Mouse (Mus musculus): ENCODE results near the gene Rad23a. TPM values are rescaled to one million over a fixed set of nuclear protein-coding genes. Genes with fewer than 3 reads are reported as not detected.
"Not testable (repeated sequence)": the region's sequence is repeated elsewhere in the genome, so short reads cannot be mapped to it uniquely, and the experiment has no call there.

The Rad23a gene
- total RNA-seq, 2 experiments from 2014 or later: 90.9 to 91.8 TPM

DNA sequence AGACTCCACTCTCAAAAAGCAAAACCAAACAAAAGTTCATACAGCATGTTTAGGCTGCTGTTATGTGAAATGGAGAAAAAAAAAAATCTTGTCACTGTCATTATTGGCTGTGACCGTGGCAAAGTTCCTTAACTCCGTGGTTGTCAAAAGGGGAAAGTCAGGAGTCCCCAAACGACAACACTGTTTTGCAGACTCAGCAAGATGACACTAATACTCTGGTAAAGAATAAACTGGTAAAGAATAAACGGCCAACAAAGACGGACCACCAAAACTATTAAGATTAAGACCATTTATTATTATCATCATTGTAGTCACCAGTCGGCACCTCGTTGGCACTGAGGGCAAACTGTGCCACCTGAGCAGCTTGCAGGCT is 604 bp downstream of the Rad23a start:
- no peak for DNase-seq

DNA sequence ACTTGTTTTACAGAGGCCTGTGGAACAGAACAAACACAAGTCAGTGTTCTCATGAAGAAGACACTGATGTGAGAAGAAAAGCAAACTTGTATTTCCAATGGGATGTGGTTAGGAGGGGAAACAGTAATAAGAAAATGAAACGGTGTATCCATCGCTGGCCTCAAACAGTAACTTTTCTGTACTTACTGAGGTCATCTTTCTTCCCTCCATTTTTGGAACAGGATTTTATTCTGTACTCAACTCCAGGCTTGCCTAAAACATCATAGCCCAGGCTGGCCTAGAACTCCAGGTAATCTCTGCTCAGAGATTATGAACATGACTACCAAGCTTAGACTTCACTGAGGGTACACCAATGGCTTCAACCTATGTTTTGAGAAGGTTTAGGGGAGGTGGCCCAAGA is 1.1 kb downstream of the Rad23a start:
- DNase-seq: no peak

DNA sequence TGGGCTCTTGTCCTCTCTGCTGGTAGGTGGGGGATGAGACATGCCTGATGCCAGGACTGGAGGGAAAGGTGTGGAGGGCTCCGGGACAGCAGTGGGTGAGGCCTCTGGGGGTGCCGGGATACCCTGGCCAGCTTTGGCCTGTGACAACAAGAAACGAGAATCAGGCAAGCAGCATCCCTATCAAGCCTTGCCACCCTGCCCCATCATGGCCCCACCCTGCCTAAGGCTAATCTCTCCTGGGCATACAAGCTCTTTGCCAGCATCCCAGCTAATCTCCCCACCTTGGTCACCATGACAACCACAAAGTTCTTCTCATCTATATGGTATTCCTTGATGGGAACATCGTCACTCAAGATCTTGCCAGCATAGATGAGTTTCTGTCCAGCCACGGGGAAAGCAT is 2.0 kb downstream of the Rad23a start:
- DNase-seq: no peak

DNA sequence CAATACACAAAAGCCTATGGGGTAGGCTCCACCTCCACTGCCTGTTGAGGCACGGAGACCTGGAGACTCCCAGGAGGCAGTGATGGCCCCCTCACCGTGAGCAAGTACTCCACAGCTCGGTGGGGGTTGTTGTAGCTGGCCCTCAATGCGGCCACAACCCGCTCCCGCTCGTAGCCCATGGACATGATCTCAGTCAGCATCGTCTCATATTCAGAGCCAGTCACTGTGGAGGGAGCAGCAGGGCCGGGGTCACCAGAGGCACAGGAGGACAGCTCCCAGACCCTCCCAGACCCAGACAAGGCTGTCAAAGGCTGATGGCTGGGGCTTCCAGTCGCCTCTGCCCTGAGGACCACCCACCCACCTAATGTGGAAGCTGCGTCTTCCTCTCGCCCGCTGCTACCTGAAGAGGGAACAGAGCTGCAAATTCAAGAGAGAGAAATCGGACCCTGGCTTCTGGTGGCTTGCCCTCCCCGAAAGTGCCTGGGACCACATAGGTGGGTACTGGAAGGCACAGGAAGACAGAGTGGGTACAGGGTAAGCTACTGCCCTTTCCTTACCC is 2.5 kb downstream of the Rad23a start:
- DNase-seq: no peak

DNA sequence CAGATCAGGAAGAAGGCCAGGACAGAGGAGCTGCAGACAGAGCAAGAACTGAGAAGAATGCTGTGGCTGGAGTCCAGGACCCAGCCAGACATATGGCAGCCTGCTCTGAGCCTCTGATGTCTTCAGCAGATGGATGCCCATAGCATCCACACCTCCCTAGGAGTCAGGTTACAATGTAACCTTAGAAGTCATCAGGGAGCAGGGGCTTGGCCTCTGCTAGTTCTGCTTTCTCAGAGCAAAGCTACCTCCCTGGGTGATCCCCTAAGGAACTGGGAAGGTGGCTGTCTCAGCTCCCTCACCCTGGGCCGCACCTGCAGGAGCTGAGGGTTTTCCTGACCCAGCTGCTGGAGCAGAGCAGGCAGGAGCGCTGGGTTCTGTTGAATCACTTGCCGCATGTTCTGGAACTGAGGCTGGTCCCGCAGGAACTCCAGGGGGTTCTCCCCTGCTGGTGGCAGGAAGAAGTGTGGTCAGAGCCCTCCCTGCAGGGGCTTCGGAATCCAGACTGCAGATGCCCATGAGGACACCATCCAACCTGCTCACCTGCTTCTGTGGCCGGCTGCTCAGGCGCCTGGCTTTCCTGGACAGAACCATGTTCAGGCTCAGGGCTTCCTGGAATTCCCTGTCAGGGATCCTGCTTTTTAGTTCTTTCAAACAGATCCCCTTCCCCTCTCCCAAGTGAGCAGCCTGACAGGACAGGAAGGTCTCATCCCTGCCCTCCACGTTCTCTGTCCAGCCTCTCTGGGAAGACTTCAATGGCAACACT is 3.1 kb downstream of the Rad23a start:
- no peak for DNase-seq

DNA sequence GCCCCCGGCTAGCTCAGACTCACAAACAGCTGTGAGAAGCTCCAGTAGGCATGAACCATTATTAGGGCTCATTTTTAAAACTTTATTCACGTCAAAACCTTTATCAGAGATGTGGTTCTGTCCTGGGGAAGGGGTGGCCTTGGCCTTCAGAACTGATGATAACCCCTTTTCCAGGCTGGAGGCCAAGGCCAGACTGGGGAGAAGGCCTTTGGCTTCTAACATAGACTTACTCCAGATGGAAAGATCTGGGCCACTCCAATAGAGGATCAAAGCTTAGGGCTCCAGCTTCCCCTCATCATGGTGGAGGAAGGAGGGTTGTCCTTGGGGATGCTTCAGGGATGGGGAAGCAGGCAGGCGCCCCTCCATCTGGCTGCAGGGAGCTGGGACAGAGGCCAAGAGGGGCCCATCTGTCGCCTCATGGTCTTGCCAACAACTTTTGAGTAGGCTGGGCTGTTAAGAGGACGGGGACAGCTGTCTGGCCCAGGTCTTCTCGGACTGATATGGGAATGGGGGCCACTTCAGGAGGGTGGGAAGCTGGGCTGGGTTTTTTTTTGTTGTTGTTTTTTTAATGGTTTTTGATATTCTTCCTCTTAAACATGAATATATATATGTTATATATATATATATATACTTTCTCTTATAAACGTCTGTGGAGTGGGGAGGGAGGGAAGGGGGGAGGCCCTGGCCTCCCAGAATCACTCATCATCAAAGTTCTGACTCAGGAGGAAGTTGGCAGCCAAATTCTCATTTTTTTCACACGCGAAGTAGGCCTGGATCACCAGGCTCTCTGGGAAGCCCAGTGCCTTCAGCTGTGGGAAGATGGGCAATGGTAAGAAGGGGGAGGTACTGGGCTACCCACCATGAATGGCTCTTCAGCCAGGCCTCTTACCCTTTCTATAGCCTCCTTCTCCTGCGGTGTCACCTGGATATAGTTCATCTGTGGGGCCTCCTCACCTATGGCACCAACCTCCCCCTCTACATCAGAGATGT is 5.3 kb downstream of the Rad23a start:
- DNase-seq: peak; percentile 74

DNA sequence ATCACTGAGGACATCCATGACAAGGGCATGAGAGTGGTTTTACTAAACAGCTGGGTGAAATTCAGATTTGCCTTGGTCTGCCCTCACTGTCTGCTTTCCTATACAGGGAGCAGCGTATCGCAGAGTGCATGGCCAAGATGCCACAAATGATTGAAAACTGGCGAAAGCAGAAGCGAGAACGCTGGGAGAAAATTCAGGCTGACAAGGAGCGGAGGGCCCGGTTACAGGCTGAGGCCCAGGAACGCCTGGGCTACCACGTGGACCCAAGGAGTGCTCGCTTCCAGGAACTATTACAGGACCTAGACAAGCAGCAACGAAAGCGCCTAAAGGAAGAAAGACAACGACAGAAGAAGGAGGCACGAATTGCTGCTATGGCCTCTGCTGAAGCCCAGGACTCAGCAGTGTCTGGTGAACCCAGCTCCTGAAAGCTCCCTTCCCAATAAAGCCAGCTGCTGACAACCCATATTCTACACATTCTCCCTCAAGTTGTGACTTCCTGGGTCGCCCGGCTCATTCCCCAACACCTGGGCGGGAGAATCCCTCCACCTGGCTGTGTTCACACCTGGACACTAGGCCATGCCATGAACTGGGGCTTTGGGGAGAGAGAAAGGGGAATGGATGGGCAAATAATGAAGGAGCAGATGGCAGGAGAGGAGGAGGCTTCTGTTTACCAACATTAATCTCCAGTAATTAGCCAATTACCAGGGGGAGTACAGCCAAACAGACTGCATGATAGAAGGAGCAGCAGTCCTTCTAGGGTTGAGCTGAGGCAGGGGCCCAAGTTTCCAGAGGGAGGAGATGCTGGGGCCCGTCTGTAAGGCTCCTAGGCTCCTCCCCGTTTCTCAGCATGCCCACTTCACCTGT is 6.2 kb downstream of the Rad23a start:
- DNase-seq: no peak

DNA sequence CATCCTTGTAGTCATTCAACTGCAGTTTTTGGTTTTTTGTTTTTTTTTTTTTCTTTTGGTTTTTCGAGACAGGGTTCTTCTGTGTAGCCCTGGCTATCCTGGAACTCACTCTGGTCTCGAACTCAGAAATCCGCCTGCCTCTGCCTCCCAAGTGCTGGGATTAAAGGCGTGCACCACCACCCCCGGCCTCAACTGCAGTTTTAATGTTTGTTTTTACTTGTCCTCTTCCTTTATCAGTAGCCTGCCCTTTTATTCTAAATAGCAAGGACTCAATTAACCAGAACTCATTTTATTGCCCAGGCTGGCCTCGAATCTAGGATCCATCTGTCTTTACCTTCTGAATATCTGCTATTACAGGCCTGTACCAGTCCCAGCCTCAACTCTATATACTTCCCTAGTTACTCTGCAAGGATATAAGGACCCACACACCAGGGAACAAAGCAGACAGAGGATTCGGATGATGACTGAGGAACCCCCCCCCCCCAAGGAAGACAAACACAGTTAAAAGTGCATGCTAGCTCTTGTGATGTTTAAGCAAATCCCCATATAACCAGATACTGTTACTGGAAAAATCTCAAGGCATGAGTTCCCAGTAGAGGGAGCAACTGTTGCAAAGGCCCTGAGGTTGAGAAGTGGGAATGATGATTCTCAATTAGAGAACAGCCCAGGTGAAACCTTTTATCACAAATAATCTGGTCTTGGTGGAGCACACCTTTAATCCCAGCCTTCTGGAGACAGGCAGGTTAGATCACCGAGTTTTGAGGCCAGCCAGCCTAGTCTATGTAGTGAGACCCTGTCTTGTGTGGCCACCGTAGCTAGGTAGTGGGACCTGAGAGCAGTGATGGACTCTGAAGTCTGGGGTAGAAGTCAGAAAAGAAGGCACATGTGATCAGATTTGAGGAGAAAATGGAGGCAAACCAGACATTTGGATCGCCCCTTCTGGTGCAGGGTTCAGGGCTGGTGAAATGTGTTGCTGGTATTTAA is 7.4 kb downstream of the Rad23a start:
- DNase-seq: no peak

DNA sequence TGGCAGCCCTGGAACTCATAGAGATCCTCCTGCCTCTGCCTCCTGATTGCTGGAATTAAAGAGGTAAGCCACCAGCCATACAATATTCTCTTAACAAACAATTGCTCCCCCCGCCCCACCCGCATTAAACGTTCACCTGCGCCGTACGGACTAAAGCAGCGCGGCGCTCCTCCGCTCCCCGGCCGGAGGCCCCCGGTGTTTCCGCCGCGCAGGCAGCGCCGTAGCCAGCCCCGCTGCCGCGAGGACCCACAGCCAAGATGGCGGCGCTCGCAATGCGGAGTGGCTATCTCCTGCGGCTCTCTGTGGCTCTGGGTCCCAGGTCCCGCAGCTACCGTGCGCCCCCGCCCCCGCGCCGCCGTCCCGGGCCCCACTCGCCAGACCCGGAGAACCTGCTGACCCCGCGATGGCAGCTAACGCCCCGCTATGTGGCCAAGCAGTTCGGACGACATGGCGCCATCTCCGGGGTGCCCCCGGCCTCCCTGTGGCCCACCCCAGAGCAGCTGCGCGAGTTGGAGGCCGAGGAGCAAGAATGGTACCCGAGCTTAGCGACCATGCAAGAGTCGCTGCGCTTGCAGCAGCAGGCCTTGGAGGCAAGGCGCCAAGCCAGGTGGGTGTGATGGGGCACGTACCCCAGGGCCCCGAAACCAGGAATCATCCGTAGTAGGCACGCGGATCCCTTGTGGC is 8.3 kb downstream of the Rad23a start:
- peak; percentile 84 for DNase-seq

DNA sequence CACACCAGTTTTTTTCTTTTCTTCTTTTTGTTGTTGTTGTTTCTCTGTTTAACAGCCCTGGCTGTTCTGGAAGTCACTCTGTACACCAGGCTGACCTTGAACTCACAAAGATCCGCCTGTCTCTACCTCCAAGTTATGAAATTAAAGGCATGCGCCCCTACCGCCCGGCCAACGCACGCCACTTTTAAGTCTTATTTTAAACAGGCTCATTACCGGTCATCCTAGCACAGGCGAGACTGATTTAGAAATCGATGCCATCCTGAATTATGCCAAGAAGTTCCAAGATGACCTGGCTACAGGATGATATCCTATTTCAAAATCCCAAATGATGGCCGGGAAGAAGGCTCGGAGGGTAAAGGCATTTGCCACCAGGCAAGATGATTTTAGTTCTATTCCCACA is 9.0 kb downstream of the Rad23a start, which contains the start of gene Gadd45gip1:
TSS of gene Gadd45gip1 (plus strand) at position 33 of the 400 bp plus-strand sequence.
- DNase-seq: peak; percentile 40

DNA sequence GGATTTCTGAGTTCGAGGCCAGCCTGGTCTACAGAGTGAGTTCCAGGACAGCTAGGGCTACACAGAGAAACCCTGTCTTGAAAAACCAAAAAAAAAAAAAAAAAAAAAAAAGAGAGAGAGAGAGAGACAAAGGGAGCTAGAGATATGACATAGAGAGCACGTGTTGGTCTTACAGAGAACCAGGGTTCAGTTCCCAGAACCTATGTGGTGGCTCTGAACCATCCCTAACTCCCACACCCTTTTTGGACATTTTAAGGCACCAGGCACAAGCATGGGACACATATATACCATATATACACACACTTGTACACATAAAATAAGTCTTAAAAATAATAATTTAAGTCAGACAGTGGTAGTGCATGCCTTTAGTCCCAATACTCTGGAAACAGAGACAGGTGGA is 13.9 kb downstream of the Rad23a start:
- not testable (repeated sequence) for DNase-seq

DNA sequence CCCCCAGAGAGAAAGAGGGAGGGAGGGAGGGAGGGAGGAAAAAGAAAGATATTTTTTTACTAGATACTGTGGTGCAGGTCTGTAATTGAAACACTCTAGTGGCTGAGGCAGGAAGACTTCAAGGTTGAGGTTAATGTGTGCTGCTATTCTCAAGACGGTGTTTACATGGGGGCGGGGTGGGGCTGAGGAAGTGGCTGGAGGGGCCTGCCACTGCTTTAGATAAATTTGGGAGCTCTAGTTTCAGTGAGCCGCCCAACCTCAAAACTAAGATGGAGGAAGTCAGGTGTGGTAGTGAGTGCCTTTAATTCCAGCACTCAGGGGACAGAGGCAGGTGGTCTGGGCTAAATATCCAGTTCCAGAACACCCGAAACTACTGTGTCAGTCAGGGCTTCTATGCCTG is 14.8 kb downstream of the Rad23a start:
- DNase-seq: no peak

DNA sequence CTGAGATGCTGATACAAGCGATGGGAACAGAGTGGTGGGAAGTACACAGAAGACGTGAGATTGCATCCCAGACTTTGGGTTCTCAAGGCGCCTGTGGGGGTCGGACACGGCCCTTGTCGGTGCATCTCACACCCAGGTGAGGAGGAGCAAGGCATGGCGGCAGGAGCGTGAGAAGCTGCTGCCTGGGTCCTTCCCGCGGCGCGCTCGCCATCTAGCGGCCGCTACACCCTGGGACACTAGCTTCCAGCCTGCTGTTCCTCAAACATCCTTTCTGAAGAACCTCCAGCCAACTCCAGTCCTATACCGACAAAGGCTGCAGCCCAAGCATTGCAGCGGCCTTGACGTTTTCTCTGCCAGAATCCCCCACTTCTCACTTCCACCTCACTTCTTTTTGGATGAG is 16.8 kb downstream of the Rad23a start:
- peak; percentile 70 for DNase-seq

DNA sequence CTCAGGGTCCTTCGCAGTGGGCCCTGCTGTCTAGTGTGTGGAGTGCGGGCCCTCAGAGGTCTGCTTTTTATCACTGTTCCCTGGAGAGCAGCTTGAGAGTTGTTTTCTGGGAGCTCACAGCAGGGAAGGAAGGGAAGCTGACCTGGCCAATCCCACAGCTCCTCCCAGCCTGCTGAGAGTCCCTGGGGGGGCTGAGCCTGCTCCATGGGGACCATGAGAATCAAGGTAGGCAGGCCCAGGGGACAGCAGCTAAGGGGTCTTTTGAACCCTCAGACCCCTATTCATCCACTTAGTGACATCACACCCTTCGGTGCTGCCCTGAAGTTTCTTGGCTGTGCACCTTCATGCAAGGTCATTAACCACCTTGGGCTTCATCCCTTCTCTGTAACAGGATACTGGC is 17.7 kb downstream of the Rad23a start, which contains the start of gene Dand5:
TSS of gene Dand5 (minus strand) at position 101 of the 400 bp plus-strand sequence.
- DNase-seq: no peak

DNA sequence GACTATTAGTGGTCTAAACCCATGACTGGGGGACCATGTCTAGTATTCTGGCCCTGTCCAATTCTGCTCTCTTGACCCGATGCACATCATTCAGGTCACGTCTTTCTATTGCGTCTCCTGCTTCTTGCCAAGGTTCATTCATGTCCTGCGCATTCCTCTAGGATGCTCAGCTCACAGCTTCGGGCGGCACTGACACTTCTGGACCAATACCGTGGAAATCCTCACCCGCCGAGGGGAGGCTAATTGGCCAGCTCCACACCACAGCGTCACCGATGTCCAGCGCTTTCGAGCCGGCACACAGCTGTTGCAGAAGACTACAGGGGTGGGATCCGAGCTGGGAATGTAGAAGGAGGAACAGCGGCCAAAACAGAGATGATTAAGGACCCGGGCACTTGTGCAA is 24.3 kb downstream of the Rad23a start:
- DNase-seq: no peak

DNA sequence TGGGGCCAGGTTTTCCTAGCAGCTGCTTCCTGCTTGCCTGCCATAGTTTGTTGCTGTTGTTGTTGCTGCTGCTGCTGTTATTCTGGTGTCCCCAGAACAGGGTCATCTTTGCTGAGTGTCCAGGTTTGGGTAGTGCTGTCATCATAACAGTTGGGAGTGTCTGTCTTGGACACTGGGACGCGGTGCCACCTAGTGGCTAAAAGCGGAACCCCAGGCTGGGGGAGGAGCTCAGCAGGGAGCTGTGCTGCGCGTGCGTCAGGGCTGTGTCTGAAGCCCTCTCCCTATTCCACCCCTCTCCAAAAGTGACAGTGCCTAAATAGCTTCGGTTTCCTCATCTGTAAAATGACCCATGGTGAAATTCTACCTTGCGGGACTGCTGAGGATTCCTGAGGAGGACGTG is 24.9 kb downstream of the Rad23a start:
- DNase-seq: peak; percentile 99

DNA sequence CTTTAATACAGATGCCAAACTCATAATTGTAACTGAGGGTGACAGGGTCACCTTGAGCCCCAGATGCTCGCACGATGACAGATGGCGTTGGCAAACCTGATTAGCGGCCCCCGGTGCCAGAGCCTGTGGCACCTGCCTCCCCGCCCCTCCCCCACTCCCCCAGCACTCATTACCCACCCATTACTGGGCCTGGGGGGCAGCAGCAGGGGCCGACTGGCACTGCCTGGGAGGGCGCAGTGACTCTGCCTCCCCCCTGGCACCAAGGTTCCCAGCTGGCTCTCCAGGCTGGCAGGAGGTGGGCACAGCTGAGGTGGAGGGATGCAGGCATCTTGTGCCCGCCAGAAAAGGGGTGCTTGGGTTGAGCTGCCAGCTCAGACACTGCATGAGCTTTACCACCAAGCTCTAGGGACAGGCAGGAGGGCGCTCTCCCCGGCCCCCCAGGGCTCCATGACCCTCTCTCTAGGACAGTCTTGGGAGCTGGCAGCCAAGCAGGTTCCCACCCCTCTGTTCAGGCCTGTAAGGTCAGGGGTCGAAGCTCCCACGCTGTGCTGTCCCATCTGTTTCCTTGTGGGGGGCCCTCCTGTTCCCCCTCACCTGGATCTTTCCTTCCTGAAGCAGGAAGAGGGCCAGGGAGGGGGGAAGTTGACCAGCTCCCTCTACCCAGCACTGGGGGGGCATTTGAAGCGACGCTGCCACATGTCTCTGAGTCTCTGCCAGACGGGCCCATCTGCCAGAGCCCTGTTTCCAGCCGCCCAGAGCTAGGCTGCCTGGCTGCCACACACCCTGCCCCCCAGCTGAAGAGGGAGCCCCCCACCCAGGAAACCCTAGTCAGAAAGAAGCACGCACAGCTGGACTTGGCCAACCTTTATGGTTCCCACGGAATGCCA is 25.7 kb downstream of the Rad23a start:
- DNase-seq: no peak

DNA sequence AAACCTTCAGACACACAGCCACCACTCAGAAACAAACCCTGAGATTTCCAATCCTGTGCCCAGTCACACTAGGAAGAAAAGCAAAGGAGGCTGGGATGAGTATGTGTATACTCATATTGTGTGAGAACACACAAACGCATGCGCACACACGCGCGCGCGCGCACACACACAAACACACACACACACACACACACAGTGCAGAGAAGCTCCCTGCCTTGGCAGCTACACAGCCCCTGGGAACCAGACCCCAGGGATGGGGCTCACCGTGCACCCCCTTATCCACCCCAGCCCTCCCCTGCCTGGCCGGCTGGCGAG is 26.3 kb downstream of the Rad23a start:
- DNase-seq: no peak

DNA sequence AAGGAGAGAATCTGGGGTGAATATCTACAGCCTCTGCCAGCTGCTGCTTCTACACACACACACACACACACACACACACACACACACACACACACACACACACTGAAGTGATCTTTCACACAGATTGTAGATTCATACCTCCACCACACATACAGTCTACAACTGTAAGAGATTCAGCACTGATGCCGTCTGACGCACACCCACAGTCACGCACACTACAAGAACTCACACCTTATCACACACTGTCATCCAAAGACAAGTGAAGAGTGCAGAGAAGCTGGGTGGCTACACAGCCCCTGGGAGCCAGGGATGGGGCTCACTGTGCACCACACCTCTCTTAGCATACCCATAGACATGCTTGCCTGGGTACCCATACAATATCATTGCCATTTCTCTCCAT is 26.6 kb downstream of the Rad23a start:
- no peak for DNase-seq

Measured in heart, postnatal 4 days (tissue).